Mouse (Mus musculus): ENCODE results near the gene Olfr1054. TPM values are rescaled to one million over a fixed set of nuclear protein-coding genes. Genes with fewer than 3 reads are reported as not detected.
"Not testable (repeated sequence)": the region's sequence is repeated elsewhere in the genome, so short reads cannot be mapped to it uniquely, and the experiment has no call there.

Olfr1054 gene
- polyA plus RNA-seq (2014; fragmentation: Nextera tagmentation; extraction: Ambion mirVana) = not detected in 2 replicates

GRCm38 (mm10) chr2:86335333-86335732 lies at the start of gene Olfr1054:
Olfr1054 (minus strand) TSS chr2:86335433.
- ATAC-seq (replicated peaks; ENCODE audit: insufficient number of reproducible peaks, low FRiP score, low TSS enrichment) = no peak
- Histone ChIP-seq H3K27ac (ENCODE audit: low read depth, low read length) (no peak within 1 kb of the TSS), H3K4me2 (no peak within 1 kb of the TSS), H3K27me3 (ENCODE audit: control insufficient read depth, insufficient read depth, low read length) (no peaks in the 10 kb centered on the region), H3K4me3 (ENCODE audit: low read depth, low read length) (no peak within 1 kb of the TSS), H3K9me3 (replicated peaks; ENCODE audit: control insufficient read depth, low read length) (no peaks in the 10 kb centered on the region), H3K9ac (ENCODE audit: low read depth, low read length) (no peak within 1 kb of the TSS), H3K4me1 (ENCODE audit: control insufficient read depth, insufficient read depth, low read length) (no peaks in the 10 kb centered on the region), H3K36me3 (ENCODE audit: control insufficient read depth, insufficient read depth, low read length) (no peaks in the 10 kb centered on the region)
- WGBS (ENCODE audit: insufficient replicate concordance) = 86% methylated on average over 3 of the region's 3 CpGs

DNA sequence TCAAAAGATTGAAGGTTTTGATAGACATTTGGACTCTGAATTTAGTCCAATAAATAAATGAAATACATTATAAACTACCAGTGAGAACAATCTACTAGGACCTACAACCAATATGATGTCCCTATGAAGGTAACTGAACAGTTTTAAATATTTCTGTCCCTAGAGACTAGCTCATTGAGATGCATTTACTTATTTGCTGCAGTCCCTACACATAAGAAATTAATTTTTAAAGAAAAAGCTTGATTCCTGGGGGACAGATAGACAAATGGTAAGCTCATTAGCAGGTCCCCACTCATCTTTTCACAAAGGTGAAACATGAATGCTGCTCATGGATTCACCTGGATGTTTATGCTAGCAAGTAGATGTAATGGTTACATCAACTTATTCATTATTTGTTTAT lies 43.1 kb upstream of the Olfr1054 start, which contains the start of gene Olfr1057:
Gene Olfr1057 (minus strand): TSS at position 101 of the 400 bp plus-strand sequence.
- H3K9me3 ChIP-seq (replicated peaks; ENCODE audit: control insufficient read depth, low read length) = no peaks in the 10 kb centered on the region

DNA sequence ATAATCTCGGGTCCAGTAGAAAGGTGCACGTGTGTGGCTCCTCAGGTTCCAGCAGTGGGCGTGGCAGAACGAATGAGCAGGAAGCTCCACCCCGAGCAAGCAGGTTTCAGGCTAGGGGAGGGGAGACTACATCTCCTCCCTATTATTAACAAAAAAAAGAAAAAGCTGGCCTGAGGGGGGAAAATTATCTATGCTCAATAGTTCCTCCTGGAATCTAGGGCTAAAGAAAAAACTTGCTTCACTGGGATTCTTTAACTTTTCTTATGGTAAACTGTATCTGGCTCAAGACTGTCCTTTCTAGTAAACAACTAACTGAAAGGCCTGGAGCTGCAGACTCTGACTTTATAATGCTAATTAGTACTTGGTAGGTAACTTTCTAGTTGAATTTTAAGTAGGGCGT lies 31.1 kb upstream of the Olfr1054 start:
- WGBS (ENCODE audit: insufficient replicate concordance) = no CpG with 5 or more reads among the region's 6 CpGs
- ATAC-seq (replicated peaks; ENCODE audit: insufficient number of reproducible peaks, low FRiP score, low TSS enrichment); H3K4me2 ChIP-seq; H3K4me3 ChIP-seq (ENCODE audit: low read depth, low read length); H3K36me3 ChIP-seq (ENCODE audit: control insufficient read depth, insufficient read depth, low read length); H3K9ac ChIP-seq (ENCODE audit: low read depth, low read length); H3K27me3 ChIP-seq (ENCODE audit: control insufficient read depth, insufficient read depth, low read length); H3K9me3 ChIP-seq (replicated peaks; ENCODE audit: control insufficient read depth, low read length); H3K27ac ChIP-seq (ENCODE audit: low read depth, low read length); H3K4me1 ChIP-seq (ENCODE audit: control insufficient read depth, insufficient read depth, low read length): not testable (repeated sequence)

More for the DNA sequence above, 43.1 kb upstream of the Olfr1054 start, which contains the start of gene Olfr1057:
- H3K4me3 ChIP-seq (ENCODE audit: low read depth, low read length) = no peak within 1 kb of the TSS
- ATAC-seq (replicated peaks; ENCODE audit: insufficient number of reproducible peaks, low FRiP score, low TSS enrichment) = no peak
- H3K4me1 ChIP-seq (ENCODE audit: control insufficient read depth, insufficient read depth, low read length) = no peaks in the 10 kb centered on the region
- H3K4me2 ChIP-seq = no peak within 1 kb of the TSS
- no peak within 1 kb of the TSS for H3K9ac ChIP-seq (ENCODE audit: low read depth, low read length)
- H3K36me3 ChIP-seq (ENCODE audit: control insufficient read depth, insufficient read depth, low read length) = no peaks in the 10 kb centered on the region
- H3K27ac ChIP-seq (ENCODE audit: low read depth, low read length) = no peak within 1 kb of the TSS
- no peaks in the 10 kb centered on the region for H3K27me3 ChIP-seq (ENCODE audit: control insufficient read depth, insufficient read depth, low read length)

DNA sequence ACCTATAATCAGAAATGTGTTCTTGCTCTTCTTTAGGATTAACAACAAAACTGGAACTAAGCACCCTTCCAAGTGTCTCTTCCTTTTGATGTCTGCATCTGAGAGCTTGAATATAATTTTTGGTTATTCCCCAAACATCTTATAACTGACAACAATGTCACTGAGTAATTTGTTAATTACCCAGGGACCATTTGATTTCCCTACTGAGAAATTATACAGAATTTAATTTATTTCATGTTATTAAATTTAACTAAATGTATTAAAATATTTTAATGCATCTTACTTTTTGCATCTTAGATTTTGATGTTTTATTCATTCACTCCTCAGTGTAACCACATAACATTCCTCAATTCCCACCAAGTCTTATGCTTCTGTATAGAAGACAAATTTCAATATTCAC lies 27.1 kb upstream of the Olfr1054 start, which contains the start of gene Olfr1056:
Gene Olfr1056 (minus strand): TSS at position 101 of the 400 bp plus-strand sequence.
- Histone ChIP-seq H3K4me2 (no peak within 1 kb of the TSS), H3K9ac (ENCODE audit: low read depth, low read length) (no peak within 1 kb of the TSS), H3K9me3 (replicated peaks; ENCODE audit: control insufficient read depth, low read length) (no peaks in the 10 kb centered on the region), H3K4me3 (ENCODE audit: low read depth, low read length) (no peak within 1 kb of the TSS), H3K27me3 (ENCODE audit: control insufficient read depth, insufficient read depth, low read length) (no peaks in the 10 kb centered on the region), H3K36me3 (ENCODE audit: control insufficient read depth, insufficient read depth, low read length) (no peaks in the 10 kb centered on the region), H3K4me1 (ENCODE audit: control insufficient read depth, insufficient read depth, low read length) (no peaks in the 10 kb centered on the region), H3K27ac (ENCODE audit: low read depth, low read length) (no peak within 1 kb of the TSS)
- no peak for ATAC-seq (replicated peaks; ENCODE audit: insufficient number of reproducible peaks, low FRiP score, low TSS enrichment)

DNA sequence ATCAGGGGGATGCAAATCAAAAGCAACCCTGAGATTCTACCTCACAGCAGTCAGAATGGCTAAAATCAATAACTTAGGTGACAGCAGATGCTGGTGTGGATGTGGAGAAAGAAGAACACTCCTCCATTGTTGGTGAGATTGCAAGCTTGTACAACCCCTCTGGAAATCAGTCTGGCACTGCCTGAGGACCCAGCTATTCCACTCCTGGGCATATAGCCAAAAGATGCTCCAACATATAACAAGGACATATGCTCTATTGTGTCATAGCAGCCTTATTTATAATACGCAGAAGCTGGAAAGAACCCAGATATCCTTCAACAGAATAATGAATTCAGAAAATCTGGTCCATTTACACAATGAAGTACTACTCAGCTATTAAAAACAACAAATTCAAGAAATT lies 16.5 kb upstream of the Olfr1054 start:
- H3K4me1 ChIP-seq (ENCODE audit: control insufficient read depth, insufficient read depth, low read length); H3K4me2 ChIP-seq; H3K27ac ChIP-seq (ENCODE audit: low read depth, low read length); H3K36me3 ChIP-seq (ENCODE audit: control insufficient read depth, insufficient read depth, low read length); H3K9me3 ChIP-seq (replicated peaks; ENCODE audit: control insufficient read depth, low read length); ATAC-seq (replicated peaks; ENCODE audit: insufficient number of reproducible peaks, low FRiP score, low TSS enrichment); H3K4me3 ChIP-seq (ENCODE audit: low read depth, low read length); H3K9ac ChIP-seq (ENCODE audit: low read depth, low read length); H3K27me3 ChIP-seq (ENCODE audit: control insufficient read depth, insufficient read depth, low read length): not testable (repeated sequence)
- 91% methylated on average over 1 of the region's 1 CpGs for WGBS (ENCODE audit: insufficient replicate concordance)

DNA sequence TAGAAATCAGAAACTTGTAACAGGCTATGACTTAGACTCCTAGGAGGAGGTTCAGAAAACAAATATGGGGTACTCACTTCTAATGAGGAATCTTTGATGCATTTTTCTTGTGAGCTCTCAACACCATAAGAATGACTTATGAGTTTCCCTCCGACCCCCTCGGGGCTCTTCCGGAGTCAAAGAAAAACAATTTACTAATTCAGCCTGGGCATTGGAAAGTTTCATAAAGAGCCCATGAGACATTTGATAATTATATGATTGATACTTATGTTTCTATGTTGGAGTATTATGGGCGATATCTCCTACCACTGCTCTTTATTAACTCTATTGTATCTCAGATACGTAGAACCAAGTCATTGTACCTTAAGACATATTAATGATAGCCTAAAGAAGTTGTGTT lies 15.0 kb upstream of the Olfr1054 start, which contains the start of gene Olfr1055:
Gene Olfr1055 (minus strand): TSS at position 101 of the 400 bp plus-strand sequence.
- H3K4me2 ChIP-seq = no peak within 1 kb of the TSS
- H3K9ac ChIP-seq (ENCODE audit: low read depth, low read length) = no peak within 1 kb of the TSS
- ATAC-seq (replicated peaks; ENCODE audit: insufficient number of reproducible peaks, low FRiP score, low TSS enrichment) = no peak
- H3K4me3 ChIP-seq (ENCODE audit: low read depth, low read length) = no peak within 1 kb of the TSS
- no peaks in the 10 kb centered on the region for H3K9me3 ChIP-seq (replicated peaks; ENCODE audit: control insufficient read depth, low read length)
- H3K4me1 ChIP-seq (ENCODE audit: control insufficient read depth, insufficient read depth, low read length) = no peaks in the 10 kb centered on the region
- H3K27me3 ChIP-seq (ENCODE audit: control insufficient read depth, insufficient read depth, low read length) = no peaks in the 10 kb centered on the region
- H3K27ac ChIP-seq (ENCODE audit: low read depth, low read length) = no peak within 1 kb of the TSS
- WGBS (ENCODE audit: insufficient replicate concordance) = 83% methylated on average over 5 of the region's 5 CpGs
- H3K36me3 ChIP-seq (ENCODE audit: control insufficient read depth, insufficient read depth, low read length) = no peaks in the 10 kb centered on the region

DNA sequence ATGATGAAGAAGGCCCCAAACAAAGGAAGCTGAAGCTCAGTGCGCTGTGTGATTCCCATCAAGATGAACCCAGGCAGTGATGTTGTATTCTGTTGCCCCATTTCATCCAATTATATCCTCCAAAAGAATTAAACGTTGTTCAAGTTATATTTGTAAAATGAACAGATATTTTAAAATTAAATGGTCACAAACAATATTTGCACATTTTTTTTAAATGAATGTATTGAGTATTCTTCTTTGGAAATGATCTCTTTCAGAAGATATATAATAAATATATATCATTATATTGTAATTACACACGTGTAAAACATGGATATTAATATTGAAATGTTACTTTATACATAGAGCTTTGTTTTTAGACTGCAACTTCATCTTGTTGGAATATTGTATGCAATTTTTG lies 20.0 kb downstream of the Olfr1054 start, which contains the start of gene Olfr1053:
Gene Olfr1053 (minus strand): TSS at position 101 of the 400 bp plus-strand sequence.
- no peak within 1 kb of the TSS for H3K27ac ChIP-seq (ENCODE audit: low read depth, low read length)
- H3K4me3 ChIP-seq (ENCODE audit: low read depth, low read length) = no peak within 1 kb of the TSS
- no peak within 1 kb of the TSS for H3K9ac ChIP-seq (ENCODE audit: low read depth, low read length)
- WGBS (ENCODE audit: insufficient replicate concordance) = 54% methylated on average over 3 of the region's 3 CpGs
- H3K9me3 ChIP-seq (replicated peaks; ENCODE audit: control insufficient read depth, low read length) = no peaks in the 10 kb centered on the region
- H3K4me2 ChIP-seq = no peak within 1 kb of the TSS
- no peaks in the 10 kb centered on the region for H3K4me1 ChIP-seq (ENCODE audit: control insufficient read depth, insufficient read depth, low read length)
- ATAC-seq (replicated peaks; ENCODE audit: insufficient number of reproducible peaks, low FRiP score, low TSS enrichment) = no peak
- H3K27me3 ChIP-seq (ENCODE audit: control insufficient read depth, insufficient read depth, low read length) = no peaks in the 10 kb centered on the region
- H3K36me3 ChIP-seq (ENCODE audit: control insufficient read depth, insufficient read depth, low read length) = no peaks in the 10 kb centered on the region

DNA sequence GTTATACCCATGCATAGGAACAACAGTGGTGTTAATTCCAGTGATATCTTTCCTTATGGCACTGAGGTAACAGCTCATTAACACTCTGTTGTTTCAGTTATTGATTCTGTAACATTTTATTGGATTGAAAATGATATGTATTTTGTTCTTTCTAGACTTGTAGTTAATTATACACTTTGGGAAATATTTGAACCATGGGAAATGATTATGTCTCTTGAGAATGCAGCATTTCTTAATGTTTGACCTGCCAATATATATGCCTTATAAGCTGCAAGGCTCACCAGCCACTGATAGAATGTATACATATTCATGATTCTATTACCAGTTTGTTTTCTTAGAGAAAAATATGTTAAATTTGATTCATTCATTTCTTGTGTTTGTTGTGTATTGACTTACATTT lies 43.1 kb downstream of the Olfr1054 start, which contains the start of gene Olfr1052:
Gene Olfr1052 (plus strand): TSS at position 301 of the 400 bp plus-strand sequence.
- Histone ChIP-seq H3K9me3 (replicated peaks; ENCODE audit: control insufficient read depth, low read length) (no peaks in the 10 kb centered on the region), H3K4me1 (ENCODE audit: control insufficient read depth, insufficient read depth, low read length) (no peaks in the 10 kb centered on the region), H3K36me3 (ENCODE audit: control insufficient read depth, insufficient read depth, low read length) (no peaks in the 10 kb centered on the region), H3K9ac (ENCODE audit: low read depth, low read length) (no peak within 1 kb of the TSS), H3K27me3 (ENCODE audit: control insufficient read depth, insufficient read depth, low read length) (no peaks in the 10 kb centered on the region), H3K4me2 (no peak within 1 kb of the TSS), H3K27ac (ENCODE audit: low read depth, low read length) (no peak within 1 kb of the TSS), H3K4me3 (ENCODE audit: low read depth, low read length) (no peak within 1 kb of the TSS)
- no peak for ATAC-seq (replicated peaks; ENCODE audit: insufficient number of reproducible peaks, low FRiP score, low TSS enrichment)

All from heart, embryonic 11.5 days (tissue).